Mouse (Mus musculus): ENCODE results near the gene Dot1l.

DNA sequence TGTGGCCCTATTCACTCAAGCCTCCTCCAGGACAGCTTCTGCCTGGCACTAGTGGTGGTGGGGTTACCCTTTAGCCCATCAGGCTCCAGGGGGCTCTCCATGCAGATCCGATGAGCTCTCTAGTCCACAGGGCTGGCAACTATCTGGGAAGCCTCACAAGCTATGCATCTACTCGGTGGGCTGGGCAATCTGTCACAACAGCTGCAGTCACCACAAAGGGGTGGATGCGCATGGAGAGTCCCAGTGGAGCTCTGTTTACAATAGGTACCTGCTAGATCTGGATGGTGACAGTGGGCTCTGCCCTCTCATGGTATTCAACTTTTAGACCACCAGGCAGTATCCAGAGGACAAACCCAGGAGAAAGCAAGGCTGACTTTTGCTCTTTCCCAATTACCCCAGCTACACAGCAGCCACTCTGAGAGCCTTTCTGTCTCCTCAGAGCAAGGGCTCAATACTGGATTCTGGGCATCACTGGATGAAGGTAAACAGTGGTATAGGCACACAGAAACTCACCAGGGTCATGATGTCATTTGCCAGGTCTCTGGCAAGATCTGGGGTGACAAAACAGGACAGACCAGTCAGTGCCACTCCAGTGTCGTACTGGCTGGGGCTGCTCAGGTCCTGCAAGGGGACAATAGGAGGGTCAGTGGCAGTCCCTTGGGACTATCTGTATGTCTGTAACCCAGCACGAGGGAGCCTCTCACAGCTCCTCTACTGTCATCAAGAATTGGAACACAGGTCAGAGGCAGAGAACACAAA lies 27.5 kb upstream of the Dot1l start:
- TF ChIP-seq POLR2A (IDR thresholded peaks at IDR 0.05; ENCODE audit: borderline replicate concordance, extremely low read depth, low read depth, low read length) (no peak), CTCF (IDR thresholded peaks at IDR 0.05; ENCODE audit: insufficient read depth, low read length) (no peak)

All from lung, adult 2 months (tissue).